Mouse (Mus musculus) midbrain, postnatal 0 days (tissue): ENCODE data around the gene Larp7. TPM values are rescaled to one million over a fixed set of nuclear protein-coding genes. Genes with fewer than 3 reads are reported as not detected.

Experiments
- ATAC-seq: fragments of 200-750 bp; cut with Nextera tagmentation; 2 replicates; pipeline ENCODE4 v1.8.0; 2017; ENCODE audit warnings: moderate number of reproducible peaks, mild to moderate bottlenecking, moderate TSS enrichment, moderate library complexity; ENCODE audit not compliant: low FRiP score
- DNase-seq: peaks from one replicate; pipeline ENCODE4 v3.0.0-alpha.2; 2015; ENCODE audit warnings: low spot score
- H3K27ac ChIP-seq: fragments of 300-500 bp; sonication (generic); 2 replicates; pipeline ENCODE4 v1.5.1; 2014; ENCODE audit warnings: low read depth, mild to moderate bottlenecking, low read length, mixed read lengths
- H3K27me3 ChIP-seq: fragments of 300-500 bp; sonication (generic); 2 replicates; pipeline ENCODE4 v1.6.1; 2014; ENCODE audit warnings: low read length, control low read depth, mixed read lengths; ENCODE audit not compliant: insufficient read depth
- H3K36me3 ChIP-seq: fragments of 300-500 bp; sonication (generic); 2 replicates; pipeline ENCODE4 v1.6.1; 2014; ENCODE audit warnings: low read length, control low read depth, mixed read lengths; ENCODE audit not compliant: insufficient read depth
- H3K4me1 ChIP-seq: fragments of 300-500 bp; sonication (generic); 2 replicates; pipeline ENCODE4 v1.6.1; 2014; ENCODE audit warnings: mild to moderate bottlenecking, control low read depth, antibody characterized with exemption, low read length, mixed read lengths; ENCODE audit not compliant: insufficient read depth
- H3K4me2 ChIP-seq: fragments of 300-500 bp; sonication (generic); 2 replicates; pipeline ENCODE4 v1.6.1; 2014; ENCODE audit warnings: low read depth, mild to moderate bottlenecking, low read length, mixed read lengths; ENCODE audit not compliant: poor library complexity, severe bottlenecking
- H3K4me3 ChIP-seq: fragments of 300-500 bp; sonication (generic); 2 replicates; pipeline ENCODE4 v1.5.1; 2014; ENCODE audit warnings: low read depth, mild to moderate bottlenecking, low read length, moderate library complexity
- H3K9ac ChIP-seq: fragments of 300-500 bp; sonication (generic); replicated peaks from 2 replicates; pipeline ENCODE4 v1.6.1; 2014; ENCODE audit warnings: mild to moderate bottlenecking, low read length, moderate library complexity, mixed read lengths; ENCODE audit not compliant: poor library complexity, severe bottlenecking
- H3K9me3 ChIP-seq: fragments of 300-500 bp; sonication (generic); 2 replicates; pipeline ENCODE4 v1.6.1; 2016; ENCODE audit warnings: low read length, control low read depth
- CTCF ChIP-seq: IDR thresholded peaks from 2 replicates; pipeline ENCODE4 v1.5.1; 2016; ENCODE audit warnings: antibody characterized with exemption, mild to moderate bottlenecking
- WGBS: fragments of 180-500 bp; shearing (Covaris S2); extraction: QIAGEN DNeasy Blood & Tissue Kit; methylation state at CpG from one replicate; pipeline ENCODE4 v1.1.7; 2014; 5-methylcytosine and 5-hydroxymethylcytosine counted together
- polyA plus RNA-seq: library from polyadenylated mRNA; unstranded; fragments of >200 nt; fragmentation: Nextera tagmentation; extraction: Ambion mirVana; gene quantifications from 2 replicates; pipeline ENCODE4 v1.2.1, GENCODE M21; 2015
- total RNA-seq: library from RNA; depleted of rRNA; stranded (reverse); fragments of >200 nt; gene quantifications from 2 replicates; pipeline ENCODE4 v1.2.3, GENCODE M21; 2014

Larp7 gene
- total and polyA plus RNA-seq, 2 experiments from 2014 or later, result 9.0 to 31.8 TPM

DNA sequence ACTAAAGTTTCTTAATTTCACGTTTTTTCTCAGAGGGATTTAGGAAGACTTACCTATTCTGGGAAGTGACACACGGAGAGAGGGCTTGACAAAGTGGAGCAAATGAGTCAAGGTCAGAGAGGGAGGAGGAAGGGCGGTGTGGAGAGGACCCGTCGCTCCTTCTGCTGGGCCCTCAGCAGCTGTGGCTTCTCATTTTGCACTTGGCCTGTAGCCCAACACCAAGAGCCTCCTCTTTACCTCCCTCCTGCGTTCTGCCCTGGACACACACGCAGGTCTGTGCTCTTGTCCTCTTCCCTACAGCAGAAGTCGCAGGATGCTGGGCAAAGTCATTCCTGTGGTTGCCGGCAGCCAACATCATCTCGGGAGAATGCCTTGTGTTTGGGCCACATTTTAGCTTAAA is 32.0 kb downstream of the Larp7 start:
- Histone ChIP-seq H3K4me2 (no peak overlapping the region), H3K9ac (no peak overlapping the region), H3K9me3 (no peaks in the 10 kb centered on the region), H3K27ac (no peak overlapping the region), H3K27me3 (no peaks in the 10 kb centered on the region), H3K36me3 (no peaks in the 10 kb centered on the region), H3K4me1 (no peaks in the 10 kb centered on the region), H3K4me3 (no peak overlapping the region)
- 84% methylated on average over 10 of the region's 10 CpGs for WGBS
- TF ChIP-seq CTCF, result no peak
- DNase-seq, result no peak
- no peak for ATAC-seq

GRCm38 (mm10) chr3:127520300-127520699 is 32.8 kb downstream of the Larp7 start:
- ATAC-seq (no peak), DNase-seq (no peak)
- Histone ChIP-seq H3K4me1 (no peaks in the 10 kb centered on the region), H3K36me3 (no peaks in the 10 kb centered on the region), H3K9ac (no peak overlapping the region), H3K9me3 (no peaks in the 10 kb centered on the region), H3K27me3 (no peaks in the 10 kb centered on the region), H3K4me3 (no peak overlapping the region), H3K4me2 (no peak overlapping the region), H3K27ac (no peak overlapping the region)
- WGBS, result 89% methylated on average over 6 of the region's 6 CpGs
- no peak for TF ChIP-seq CTCF

- H3K4me2 ChIP-seq, result no peak overlapping the region
- no peak overlapping the region for H3K4me3 ChIP-seq
- 75% methylated on average over 1 of the region's 1 CpGs for WGBS
- TF ChIP-seq CTCF, result no peak
- H3K9ac ChIP-seq, result no peak overlapping the region
- no peaks in the 10 kb centered on the region for H3K27me3 ChIP-seq
- no peaks in the 10 kb centered on the region for H3K9me3 ChIP-seq
- no peak for ATAC-seq
- H3K27ac ChIP-seq, result no peak overlapping the region
- H3K36me3 ChIP-seq, result no peaks in the 10 kb centered on the region
- no peaks in the 10 kb centered on the region for H3K4me1 ChIP-seq
- no peak for DNase-seq
These were observed 37.9 kb downstream of the Larp7 start for GRCm38 (mm10) chr3:127515251-127515650.

GRCm38 (mm10) chr3:127513699-127514098 is 39.5 kb downstream of the Larp7 start:
- Histone ChIP-seq H3K36me3 (no peaks in the 10 kb centered on the region), H3K27me3 (no peaks in the 10 kb centered on the region), H3K4me3 (no peak overlapping the region), H3K27ac (no peak overlapping the region), H3K4me2 (no peak overlapping the region), H3K9me3 (no peaks in the 10 kb centered on the region), H3K4me1 (no peaks in the 10 kb centered on the region), H3K9ac (no peak overlapping the region)
- TF ChIP-seq CTCF, result no peak
- WGBS, result 77% methylated on average over 2 of the region's 2 CpGs
- DNase-seq (no peak), ATAC-seq (no peak)

DNA sequence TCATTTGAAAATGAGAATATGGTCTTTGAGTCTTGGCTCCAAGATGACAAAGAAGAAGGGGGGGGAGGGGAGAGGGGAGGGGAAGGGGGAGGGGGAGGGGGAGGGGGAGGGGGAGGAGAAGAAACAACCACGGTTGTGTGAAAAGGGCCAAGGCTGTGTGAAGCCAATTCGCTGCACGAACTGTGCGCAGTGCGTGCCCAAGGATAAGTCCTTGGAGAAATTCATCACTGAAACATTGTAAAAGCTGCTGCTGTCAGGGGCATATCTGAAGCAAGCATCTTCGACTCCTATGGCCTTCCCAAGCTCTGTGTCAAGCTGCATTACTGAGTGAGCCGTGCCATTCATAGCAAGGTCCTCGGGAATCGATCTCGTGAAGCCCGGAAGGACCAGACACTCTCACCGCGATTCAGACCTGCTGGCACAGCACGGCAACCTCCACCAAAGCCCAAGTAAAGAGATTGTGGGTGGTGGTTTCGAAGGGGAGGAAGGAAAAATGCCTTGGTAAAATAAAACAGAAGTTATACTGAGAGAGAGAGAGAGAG is 40.3 kb downstream of the Larp7 start:
- Histone ChIP-seq H3K4me2 (no peak overlapping the region), H3K27ac (no peak overlapping the region), H3K4me1 (no peaks in the 10 kb centered on the region), H3K27me3 (no peaks in the 10 kb centered on the region), H3K9me3 (no peaks in the 10 kb centered on the region), H3K4me3 (no peak overlapping the region), H3K9ac (no peak overlapping the region), H3K36me3 (no peaks in the 10 kb centered on the region)
- no peak for ATAC-seq
- DNase-seq, result no peak
- 72% methylated on average over 15 of the region's 15 CpGs for WGBS
- TF ChIP-seq CTCF, result no peak

DNA sequence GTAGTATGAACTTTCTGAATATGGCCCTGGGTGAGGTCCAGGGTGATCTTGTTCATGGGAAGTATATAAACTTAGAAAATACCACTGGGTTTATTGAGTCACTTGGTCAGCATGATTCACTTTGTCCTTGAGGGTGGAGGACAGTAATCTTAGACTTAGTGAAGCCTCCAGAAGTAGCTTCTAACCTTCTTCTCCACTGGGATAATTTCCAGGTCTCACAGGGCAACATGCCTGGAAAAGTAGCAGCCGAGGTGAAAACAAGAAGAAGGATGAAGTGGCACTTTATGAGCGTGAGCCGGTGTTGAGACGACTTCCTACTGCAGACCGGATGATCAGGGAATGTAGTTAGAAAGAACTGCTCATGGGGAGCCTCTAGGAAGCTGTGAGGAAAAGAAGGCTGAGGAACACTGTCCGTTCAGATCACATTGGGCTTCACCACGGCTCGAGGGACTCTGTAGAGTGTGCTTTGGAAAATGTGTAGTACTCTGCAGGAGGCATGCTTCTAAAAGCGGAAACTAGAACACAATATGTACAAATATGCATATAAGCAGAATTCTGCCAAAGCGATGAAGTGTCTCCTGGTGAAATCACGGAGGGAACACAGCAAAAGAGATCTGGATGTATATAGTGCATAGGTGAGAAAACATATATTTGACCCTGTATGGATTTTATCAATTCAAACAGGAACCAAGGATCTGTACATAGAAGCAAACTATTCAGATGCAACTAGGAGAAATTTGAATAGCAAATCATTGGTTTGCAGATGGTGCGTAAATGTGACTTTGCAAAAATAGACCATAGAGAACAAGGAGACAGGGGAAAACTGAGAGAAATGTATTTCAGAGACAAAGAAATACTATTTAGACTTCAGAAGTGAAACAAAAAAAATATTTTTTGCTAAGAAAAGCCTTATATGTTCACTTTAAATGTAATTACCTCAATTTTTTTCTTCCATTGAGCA is 41.1 kb downstream of the Larp7 start:
- no peaks in the 10 kb centered on the region for H3K4me1 ChIP-seq
- H3K9ac ChIP-seq, result no peak overlapping the region
- no peaks in the 10 kb centered on the region for H3K9me3 ChIP-seq
- H3K4me3 ChIP-seq, result no peak overlapping the region
- no peaks in the 10 kb centered on the region for H3K27me3 ChIP-seq
- 82% methylated on average over 12 of the region's 12 CpGs for WGBS
- TF ChIP-seq CTCF, result no peak
- DNase-seq (no peak), ATAC-seq (no peak)
- H3K36me3 ChIP-seq, result no peaks in the 10 kb centered on the region
- no peak overlapping the region for H3K27ac ChIP-seq
- no peak overlapping the region for H3K4me2 ChIP-seq
